Mouse (Mus musculus): ENCODE data around the gene Trim25.

GRCm38 (mm10) chr11:88953582-88953981 lies 45.6 kb upstream of the Trim25 start:
- no peak for TF ChIP-seq CTCF (IDR thresholded peaks at IDR 0.05)
- TF ChIP-seq EP300 (IDR thresholded peaks at IDR 0.05): no peak

Measured in lung, postnatal 0 days (tissue).